Mouse (Mus musculus) erythroblast, embryonic 14.5 days (primary cell): ENCODE measurements around the gene Pigl.
A peak's percentile ranks its signal among the peaks of the same experiment; 100 is the strongest.

Experiments
- GATA1 ChIP-seq: IDR thresholded peaks from 2 replicates; pipeline ENCODE4 v1.6.1; 2012; ENCODE audit warnings: low read length, inconsistent platforms, mixed read lengths
- TAL1 ChIP-seq: IDR thresholded peaks from 3 replicates; pipeline ENCODE4 v1.6.1; 2012; ENCODE audit warnings: low read length, inconsistent platforms, mixed read lengths

- TF ChIP-seq GATA1, result peak; percentile 44
- TF ChIP-seq TAL1, result peak; percentile 74
These were observed 6.4 kb downstream of the Pigl start for GRCm38 (mm10) chr11:62464696-62465095.
